Mouse (Mus musculus) G1E (cell line): ENCODE data around the gene Hist1h4b.

ENCODE experiments used
- CTCF ChIP-seq: IDR thresholded peaks from 2 replicates; pipeline ENCODE4 v1.5.1; 2012; ENCODE audit warnings: low read depth, low read length, inconsistent platforms, mixed read lengths
- GATA1 ChIP-seq: IDR thresholded peaks from 2 replicates; pipeline ENCODE4 v1.6.1; 2012; ENCODE audit warnings: borderline replicate concordance, low read length, inconsistent platforms, mixed read lengths
- GATA2 ChIP-seq: IDR thresholded peaks from 2 replicates; pipeline ENCODE4 v1.6.1; 2012; ENCODE audit warnings: low read depth, low read length, inconsistent platforms, borderline replicate concordance
- TAL1 ChIP-seq: conservative IDR thresholded peaks from 2 replicates; pipeline ENCODE4 v1.6.1; 2012; ENCODE audit warnings: low read depth, low read length, inconsistent platforms, mixed read lengths

- TF ChIP-seq CTCF (no peak), TAL1 (no peak), GATA1 (no peak), GATA2 (no peak)
Observed at GRCm38 (mm10) chr13:23710374-23711089, 46.3 kb upstream of the Hist1h4b start, which contains the start of gene Hfe.
